Mouse (Mus musculus) T-helper 17 cell (primary cell): ENCODE measurements at regions not wholly inside any gene's neighbourhood (a gene's known extent, or its start where the extent isn't known, plus 50 kb on each side); places are given as distances from the start of the nearest gene placed in this dataset.

Experiments
- in situ Hi-C, 2 experiments: fragments of 300-600 bp; cut with MboI, MseI; formaldehyde crosslinking; loops; 1 replicate in 1 of 2; 2 replicates in 1 of 2; pipeline ENCODE4 v1.15.1; 2025; ENCODE audit warnings: high pct_unique_total_duplicates in 2 of 2

DNA sequence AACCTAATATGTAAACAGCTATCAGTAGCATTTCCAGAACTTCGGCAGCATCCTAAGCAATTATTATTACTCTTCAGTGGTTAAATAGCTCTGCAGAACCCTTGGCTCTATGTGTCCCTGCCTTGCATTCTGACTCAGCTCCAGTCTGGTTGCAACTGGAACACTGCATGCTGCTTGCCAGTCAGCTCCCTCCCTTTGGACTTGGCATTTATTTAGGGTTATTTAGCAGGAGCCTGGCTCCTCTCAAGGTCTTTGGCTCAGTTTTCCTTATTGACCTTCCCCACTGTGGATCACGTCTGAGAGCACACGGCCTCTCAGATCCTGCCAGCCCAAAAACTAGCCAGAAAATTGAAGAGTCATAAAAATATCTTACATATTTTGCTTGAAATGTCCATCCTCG is 217.4 kb downstream of the Speer2 start:
- in situ Hi-C loops: loop anchor here in 1 of 2 experiments (25.0 kb wide), 1 partner anchor 1091 kb away; no protein-coding TSS in a partner anchor

DNA sequence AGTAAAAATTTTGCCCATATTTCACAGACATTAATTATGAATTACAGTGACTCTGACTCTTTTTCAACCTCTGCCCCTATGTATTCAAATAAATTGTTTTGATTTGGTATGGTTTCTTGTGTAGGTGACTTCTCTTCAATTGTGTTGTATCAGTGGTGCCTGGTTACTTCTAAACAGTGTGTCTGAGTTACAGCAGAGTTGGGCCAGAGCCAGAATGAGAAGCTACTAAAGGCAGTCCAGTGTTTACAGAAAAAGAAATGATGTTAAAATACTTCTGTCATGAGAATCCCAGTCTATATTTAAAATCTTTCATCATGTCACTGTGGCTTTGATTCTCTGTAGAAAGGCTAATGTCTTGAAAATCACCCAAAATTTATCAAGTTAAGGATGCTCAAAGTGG is 255.8 kb downstream of the Speer2 start:
- in situ Hi-C loops: no loop called here

- in situ Hi-C loops: no loop called here
These were observed 262.6 kb downstream of the Speer2 start for GRCm38 (mm10) chr16:69600978-69601377.

DNA sequence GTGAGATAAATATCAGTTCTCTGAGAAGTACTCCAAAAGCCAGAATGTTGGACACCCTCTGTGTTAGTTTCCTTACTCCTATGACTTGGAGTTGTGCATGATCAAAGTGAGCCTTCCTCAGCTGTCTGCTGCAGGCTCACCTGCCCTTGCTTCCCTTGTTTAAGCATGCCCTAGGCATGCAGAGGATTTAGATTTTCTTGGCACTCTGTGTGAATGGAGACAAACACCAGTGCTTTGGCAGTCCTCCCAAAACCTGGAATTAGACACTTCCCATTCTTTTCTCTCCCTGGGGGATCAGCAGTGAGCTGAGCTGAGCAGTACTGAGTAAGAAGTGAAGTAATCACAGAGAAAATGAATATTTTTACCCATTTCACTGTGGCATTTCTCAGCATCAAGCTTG is 286.3 kb downstream of the Speer2 start:
- in situ Hi-C loops: no loop called here

DNA sequence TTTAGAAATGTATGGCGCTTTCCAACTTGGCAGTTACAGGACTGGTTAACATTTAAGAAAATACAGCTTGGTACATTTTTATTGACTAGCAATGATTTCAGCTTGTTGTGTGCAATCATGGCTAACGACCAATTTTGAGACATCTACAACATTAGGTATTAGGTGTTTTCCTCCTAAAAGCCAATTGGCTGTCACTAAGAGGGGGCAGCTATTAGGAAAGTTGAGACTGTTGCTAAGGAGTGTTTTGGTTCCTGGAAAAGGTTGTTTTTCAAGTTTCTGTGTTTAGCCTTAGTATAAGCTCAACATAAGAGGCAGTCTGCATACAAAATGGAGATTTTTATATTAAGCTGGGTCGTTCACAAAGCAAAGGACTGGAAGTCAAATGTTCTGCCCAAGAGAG is 295.4 kb downstream of the Speer2 start:
- in situ Hi-C loops: no loop called here

DNA sequence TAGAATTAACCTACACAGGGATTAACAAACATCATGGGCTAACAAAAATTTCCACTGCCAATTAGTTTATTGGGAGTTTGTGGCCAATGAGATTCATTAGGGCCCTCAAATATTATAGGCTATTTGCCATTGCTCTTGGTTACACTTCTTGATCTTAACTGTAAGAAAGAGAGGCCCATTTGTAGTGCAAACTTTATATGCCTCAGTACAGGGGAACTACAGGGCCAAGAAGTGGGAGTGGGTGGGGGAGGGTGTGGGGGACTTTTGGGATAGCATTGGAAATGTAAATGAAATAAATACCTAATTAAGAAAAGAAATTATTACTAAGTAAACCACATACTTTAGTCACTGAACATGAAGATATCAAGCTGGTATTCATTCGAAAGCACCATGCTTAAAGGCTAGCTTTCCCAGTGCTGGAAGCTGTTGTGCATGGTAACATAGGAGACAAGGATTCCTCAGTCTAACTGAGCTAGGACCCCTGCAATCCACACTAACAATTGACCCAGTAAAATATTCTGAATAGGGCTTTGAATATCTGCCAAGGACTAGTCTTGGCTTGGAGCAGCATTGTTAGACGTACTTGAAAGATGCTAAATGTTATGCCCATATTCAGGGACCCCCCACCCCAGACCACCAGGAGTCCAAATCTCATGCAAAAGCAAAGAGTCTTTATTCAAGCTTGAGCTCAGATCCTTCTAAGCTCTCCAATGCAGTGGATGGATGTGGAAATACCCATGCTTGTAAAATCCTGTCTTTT is 295.9 kb downstream of the Speer2 start:
- in situ Hi-C loops: no loop called here
